Comparison of ENCODE assay signal across 21 mouse cellular contexts in genomic region chr5:119602001-119602400, GRCm38 (mm10).
DNase-seq lines count a peak whose midpoint lies in the region; ATAC-seq and TF ChIP-seq lines count a peak whose summit lies in the region.
"Had no signal": no experiment of that assay in that cellular context is flagged by ENCODE, and none has a peak within 500 bp of the region (broad histone marks: within the 10 kb centered on the region; RNA-seq: fewer than 3 reads in every experiment).

No protein-coding gene starts in this region.

- no peak overlapping the region for H3K4me3 ChIP-seq in lung, embryonic 14.5 days (ENCODE audit: low read depth, low read length)
- no peak overlapping the region for H3K4me3 ChIP-seq in lung, postnatal 0 days (ENCODE audit: low read depth, low read length)
- H3K4me3 ChIP-seq in hindbrain, embryonic 16.5 days (ENCODE audit: low read length), result no peak overlapping the region
- H3K4me3 ChIP-seq: forebrain, embryonic 10.5 days; forebrain, embryonic 13.5 days; hindbrain, embryonic 12.5 days; hindbrain, embryonic 15.5 days had no signal

- H3K36me3 ChIP-seq in lung, embryonic 14.5 days (ENCODE audit: insufficient read depth), result no peaks in the 10 kb centered on the region
- no peaks in the 10 kb centered on the region for H3K36me3 ChIP-seq in lung, postnatal 0 days (ENCODE audit: insufficient read depth, low read length)
- no peaks in the 10 kb centered on the region for H3K36me3 ChIP-seq in hindbrain, embryonic 16.5 days (ENCODE audit: control insufficient read depth, insufficient read depth, low read length)
- H3K36me3 ChIP-seq: forebrain, embryonic 10.5 days; G1E; hindbrain, embryonic 12.5 days; hindbrain, embryonic 15.5 days had no signal

- peak; percentile 35; the same call in 1 of the 2 replicates for ATAC-seq in lung, embryonic 14.5 days (ENCODE audit: insufficient read depth)
- ATAC-seq in lung, postnatal 0 days, result peak; percentile 56
- ATAC-seq in hindbrain, embryonic 16.5 days, result no peak
- ATAC-seq: forebrain, embryonic 13.5 days; forebrain, embryonic 16.5 days; Patski had no signal

- 0 out of 2 replicates have a peak overlapping the region, but pooled peaks have one; percentile 20 for H3K27ac ChIP-seq in lung, embryonic 14.5 days (ENCODE audit: low read depth)
- H3K27ac ChIP-seq in lung, postnatal 0 days (ENCODE audit: low read length), result no peak overlapping the region; the same call in 1 of the 2 replicates
- H3K27ac ChIP-seq in hindbrain, embryonic 16.5 days (ENCODE audit: low read depth, low read length), result no peak overlapping the region
- H3K27ac ChIP-seq: forebrain, embryonic 10.5 days; forebrain, embryonic 13.5 days; hindbrain, embryonic 12.5 days; hindbrain, embryonic 15.5 days had no signal

- H3K9me3 ChIP-seq in lung, embryonic 14.5 days (ENCODE audit: low read depth, low read length), result no peaks in the 10 kb centered on the region
- no peaks in the 10 kb centered on the region; the same call in 1 of the 2 replicates for H3K9me3 ChIP-seq in lung, postnatal 0 days (ENCODE audit: low read length)
- H3K9me3 ChIP-seq in hindbrain, embryonic 16.5 days (ENCODE audit: control insufficient read depth, low read length), result no peaks in the 10 kb centered on the region
- H3K9me3 ChIP-seq: forebrain, embryonic 10.5 days; forebrain, embryonic 13.5 days; hindbrain, embryonic 12.5 days; hindbrain, embryonic 15.5 days had no signal

- H3K4me1 ChIP-seq in lung, embryonic 14.5 days (ENCODE audit: insufficient read depth), result peaks cover under 1% of the 10 kb centered on the region
- no peaks in the 10 kb centered on the region for H3K4me1 ChIP-seq in lung, postnatal 0 days (ENCODE audit: insufficient read depth, low read depth, low read length)
- H3K4me1 ChIP-seq in hindbrain, embryonic 16.5 days (ENCODE audit: control insufficient read depth, insufficient read depth, low read depth, low read length), result no peaks in the 10 kb centered on the region
- H3K4me1 ChIP-seq: forebrain, embryonic 13.5 days had no signal

- no peak overlapping the region for H3K9ac ChIP-seq in lung, embryonic 14.5 days
- no peak overlapping the region for H3K9ac ChIP-seq in lung, postnatal 0 days (replicated peaks; ENCODE audit: low read depth)
- H3K9ac ChIP-seq in hindbrain, embryonic 16.5 days (ENCODE audit: low read depth, low read length), result no peak overlapping the region
- H3K9ac ChIP-seq: forebrain, embryonic 13.5 days; hindbrain, embryonic 12.5 days; hindbrain, embryonic 15.5 days had no signal

- peak; percentile 63 for TF ChIP-seq EP300 in lung, postnatal 0 days (IDR thresholded peaks at IDR 0.05)

- no peaks in the 10 kb centered on the region for H3K27me3 ChIP-seq in lung, embryonic 14.5 days (ENCODE audit: insufficient read depth, low read length)
- H3K27me3 ChIP-seq in lung, postnatal 0 days (replicated peaks; ENCODE audit: insufficient read depth, low read length), result no peaks in the 10 kb centered on the region
- no peaks in the 10 kb centered on the region for H3K27me3 ChIP-seq in hindbrain, embryonic 16.5 days (replicated peaks; ENCODE audit: control insufficient read depth, insufficient read depth, low read length)
- H3K27me3 ChIP-seq: CH12.LX; forebrain, embryonic 13.5 days; hindbrain, embryonic 12.5 days; hindbrain, embryonic 15.5 days; Patski had no signal

- DNase-seq in lung, embryonic 14.5 days, result peak; percentile 73
- DNase-seq in lung, postnatal 14 days, result no peak
- peak; percentile 54 for DNase-seq in lung, postnatal 0 days (ENCODE audit: low spot score)
- no peak for DNase-seq in lung, adult 18-20 months
- DNase-seq in lung, postnatal 10 days, result peak; percentile 69
- DNase-seq: adrenal gland, postnatal 10 days; cerebellum, adult 18-20 months; cerebellum, adult 9-10 months; cerebellum, postnatal 14 days; gastrocnemius, postnatal 14 days; heart, adult 11 months had no signal

- no peak overlapping the region for H3K4me2 ChIP-seq in lung, embryonic 14.5 days
- H3K4me2 ChIP-seq in lung, postnatal 0 days (replicated peaks; ENCODE audit: low read depth, low read length), result no peak overlapping the region
- H3K4me2 ChIP-seq in hindbrain, embryonic 16.5 days (ENCODE audit: low read length), result no peak overlapping the region
- H3K4me2 ChIP-seq: forebrain, embryonic 13.5 days; heart, embryonic 11.5 days; hindbrain, embryonic 12.5 days; hindbrain, embryonic 15.5 days had no signal

- no peak for TF ChIP-seq CTCF in lung, embryonic 14.5 days (IDR thresholded peaks at IDR 0.05; ENCODE audit: low read depth)
- no peak for TF ChIP-seq CTCF in lung, postnatal 0 days (IDR thresholded peaks at IDR 0.05)

- 50% methylated on average over 16 of the region's 16 CpGs for WGBS in lung, embryonic 14.5 days
- 37% methylated on average over 16 of the region's 16 CpGs for WGBS in lung, postnatal 0 days
- 86% methylated on average over 16 of the region's 16 CpGs for WGBS in hindbrain, embryonic 16.5 days

Comparison
In these comparisons a context has a peak if more than half of its experiments do, and no peak if none do; other contexts are left out.
1. DNase-seq: peak in lung, embryonic 14.5 days (single experiment), lung, postnatal 0 days (single experiment) and lung, postnatal 10 days (single experiment); none in lung, postnatal 14 days (single experiment) and lung, adult 18-20 months (0 of 2).